Mouse (Mus musculus): Measurements from ENCODE around the gene Ntn1. TPM values are rescaled to one million over a fixed set of nuclear protein-coding genes. Genes with fewer than 3 reads are reported as not detected.

Gene Ntn1
- polyA plus RNA-seq, 1 experiment, result not detected

GRCm38 (mm10) chr11:68280001-68280510 is 120.6 kb downstream of the Ntn1 start:
- no peak for TF ChIP-seq GATA1 (IDR thresholded peaks at IDR 0.05; ENCODE audit: low read length)
- no peak for TF ChIP-seq TAL1 (IDR thresholded peaks at IDR 0.05; ENCODE audit: low read length)
- peaks cover 4% of the 10 kb centered on the region; the same call in 1 of the 2 replicates for H3K27me3 ChIP-seq (ENCODE audit: control insufficient read depth)

DNA sequence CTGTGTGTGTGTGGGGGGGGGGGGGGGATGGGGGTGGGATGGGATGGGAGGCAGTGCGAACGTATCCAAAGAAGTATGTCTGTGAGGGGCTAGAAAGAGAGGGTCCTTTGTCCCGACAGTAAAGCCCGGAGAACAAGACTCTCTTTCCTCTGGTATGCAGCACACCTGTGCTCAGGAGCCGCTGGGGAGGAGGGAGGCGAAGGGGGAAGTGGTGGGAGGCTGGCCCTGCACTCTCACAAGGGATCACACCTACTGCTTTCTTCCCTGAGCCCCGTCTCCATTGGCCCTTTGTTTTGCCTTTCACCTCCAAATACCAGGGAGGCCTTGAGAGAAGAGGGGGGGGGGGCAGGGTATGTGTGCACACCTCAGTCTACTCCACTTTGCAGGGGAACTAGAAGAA is 123.7 kb downstream of the Ntn1 start:
- no peak for TF ChIP-seq GATA1 (IDR thresholded peaks at IDR 0.05; ENCODE audit: low read length)
- TF ChIP-seq TAL1 (IDR thresholded peaks at IDR 0.05; ENCODE audit: low read length), result no peak
- H3K4me1 ChIP-seq (ENCODE audit: control insufficient read depth), result no peaks in the 10 kb centered on the region
- H3K27me3 ChIP-seq (ENCODE audit: control insufficient read depth), result peaks cover 4% of the 10 kb centered on the region; the same call in 1 of the 2 replicates
- H3K4me3 ChIP-seq (replicated peaks), result no peak overlapping the region
- no peaks in the 10 kb centered on the region for H3K36me3 ChIP-seq (ENCODE audit: control insufficient read depth)
- H3K9me3 ChIP-seq (ENCODE audit: control insufficient read depth, low read length), result no peaks in the 10 kb centered on the region

More at GRCm38 (mm10) chr11:68280001-68280510, 120.6 kb downstream of the Ntn1 start:
- Histone ChIP-seq H3K36me3 (ENCODE audit: control insufficient read depth) (no peaks in the 10 kb centered on the region), H3K9me3 (ENCODE audit: control insufficient read depth, low read length) (no peaks in the 10 kb centered on the region), H3K4me3 (replicated peaks) (no peak overlapping the region), H3K4me1 (ENCODE audit: control insufficient read depth) (no peaks in the 10 kb centered on the region)

GRCm38 (mm10) chr11:68274331-68274811 is 126.3 kb downstream of the Ntn1 start:
- no peak for TF ChIP-seq TAL1 (IDR thresholded peaks at IDR 0.05; ENCODE audit: low read length)
- no peak for TF ChIP-seq GATA1 (IDR thresholded peaks at IDR 0.05; ENCODE audit: low read length)
- H3K27me3 ChIP-seq (ENCODE audit: control insufficient read depth), result peaks cover 4% of the 10 kb centered on the region; the same call in 1 of the 2 replicates

GRCm38 (mm10) chr11:68273855-68274254 is 126.8 kb downstream of the Ntn1 start:
- Histone ChIP-seq H3K27me3 (ENCODE audit: control insufficient read depth) (peaks cover 4% of the 10 kb centered on the region; the same call in 1 of the 2 replicates), H3K4me3 (replicated peaks) (no peak overlapping the region)

More at GRCm38 (mm10) chr11:68274331-68274811, 126.3 kb downstream of the Ntn1 start:
- Histone ChIP-seq H3K4me1 (ENCODE audit: control insufficient read depth) (no peaks in the 10 kb centered on the region), H3K4me3 (replicated peaks) (no peak overlapping the region), H3K36me3 (ENCODE audit: control insufficient read depth) (no peaks in the 10 kb centered on the region), H3K9me3 (ENCODE audit: control insufficient read depth, low read length) (no peaks in the 10 kb centered on the region)

DNA sequence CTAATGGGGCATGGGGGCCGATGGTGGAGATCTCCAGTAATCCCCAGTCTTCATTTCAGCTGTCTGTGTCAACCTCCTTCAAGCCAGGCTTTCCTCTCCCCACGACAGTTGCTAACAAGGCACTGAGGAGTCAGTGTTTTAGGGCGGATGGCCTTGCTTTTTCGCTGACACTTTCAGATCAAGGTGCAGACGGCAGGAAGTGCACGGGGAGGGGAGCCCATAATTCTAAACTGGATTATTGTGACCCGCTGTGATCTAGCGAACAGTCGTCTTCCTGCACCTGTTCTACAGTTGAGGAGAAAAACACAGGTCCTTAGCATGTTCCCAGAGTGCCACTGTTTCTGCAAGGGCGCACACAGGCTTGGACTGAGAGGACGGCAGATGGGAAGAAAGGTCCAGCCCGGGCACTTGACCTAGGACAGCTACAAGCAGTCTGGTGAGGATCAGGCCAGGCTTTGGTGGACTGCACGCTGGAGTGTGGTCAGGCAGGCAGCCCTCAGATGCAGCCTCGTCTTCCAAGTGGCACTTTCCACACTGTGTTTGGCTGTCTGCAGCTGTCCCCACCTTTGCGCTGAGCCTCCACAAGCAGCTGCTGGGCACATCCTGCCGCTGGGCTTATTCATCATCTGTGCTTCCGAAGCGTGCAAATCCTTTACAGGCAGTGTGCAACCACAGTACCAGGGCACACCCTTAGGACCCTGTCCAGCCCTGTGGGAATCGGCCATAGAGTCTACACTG is 129.7 kb downstream of the Ntn1 start:
- Histone ChIP-seq H3K4me1 (ENCODE audit: control insufficient read depth) (no peaks in the 10 kb centered on the region), H3K4me3 (replicated peaks) (no peak overlapping the region), H3K27me3 (ENCODE audit: control insufficient read depth) (no peaks in the 10 kb centered on the region), H3K36me3 (ENCODE audit: control insufficient read depth) (no peaks in the 10 kb centered on the region), H3K9me3 (ENCODE audit: control insufficient read depth, low read length) (no peaks in the 10 kb centered on the region)
- TF ChIP-seq GATA1 (IDR thresholded peaks at IDR 0.05; ENCODE audit: low read length) (no peak), TAL1 (IDR thresholded peaks at IDR 0.05; ENCODE audit: low read length) (no peak)

More at GRCm38 (mm10) chr11:68273855-68274254, 126.8 kb downstream of the Ntn1 start:
- no peaks in the 10 kb centered on the region for H3K9me3 ChIP-seq (ENCODE audit: control insufficient read depth, low read length)
- H3K36me3 ChIP-seq (ENCODE audit: control insufficient read depth), result no peaks in the 10 kb centered on the region
- no peaks in the 10 kb centered on the region for H3K4me1 ChIP-seq (ENCODE audit: control insufficient read depth)
- TF ChIP-seq GATA1 (IDR thresholded peaks at IDR 0.05; ENCODE audit: low read length) (no peak), TAL1 (IDR thresholded peaks at IDR 0.05; ENCODE audit: low read length) (no peak)

- no peaks in the 10 kb centered on the region for H3K4me1 ChIP-seq (ENCODE audit: control insufficient read depth)
- H3K9me3 ChIP-seq (ENCODE audit: control insufficient read depth, low read length), result no peaks in the 10 kb centered on the region
- no peak overlapping the region for H3K4me3 ChIP-seq (replicated peaks)
- TF ChIP-seq TAL1 (IDR thresholded peaks at IDR 0.05; ENCODE audit: low read length) (no peak), GATA1 (IDR thresholded peaks at IDR 0.05; ENCODE audit: low read length) (no peak)
- H3K36me3 ChIP-seq (ENCODE audit: control insufficient read depth), result no peaks in the 10 kb centered on the region
- no peaks in the 10 kb centered on the region for H3K27me3 ChIP-seq (ENCODE audit: control insufficient read depth)
Observed at GRCm38 (mm10) chr11:68264276-68264675, 136.3 kb downstream of the Ntn1 start.

DNA sequence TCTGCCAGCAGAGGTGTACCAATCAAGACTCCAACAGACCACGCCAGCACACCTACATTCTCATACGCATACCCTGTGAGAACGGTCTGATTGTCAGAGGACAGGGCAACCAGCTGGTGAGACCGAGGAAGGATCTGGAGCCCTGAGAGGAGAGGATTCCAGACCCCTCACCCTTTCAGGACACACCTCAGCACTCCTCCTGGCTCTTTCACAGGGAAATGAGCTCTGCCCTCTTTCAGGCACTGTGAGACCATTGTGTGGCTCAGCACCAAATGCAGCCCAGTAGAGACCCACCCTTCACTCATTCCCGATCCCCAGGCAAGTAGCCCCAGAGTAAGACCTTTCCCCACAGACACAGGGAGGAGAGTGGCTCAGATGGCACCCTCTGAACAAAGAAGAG is 137.5 kb downstream of the Ntn1 start:
- Histone ChIP-seq H3K36me3 (ENCODE audit: control insufficient read depth) (no peaks in the 10 kb centered on the region), H3K9me3 (ENCODE audit: control insufficient read depth, low read length) (no peaks in the 10 kb centered on the region), H3K4me3 (replicated peaks) (no peak overlapping the region), H3K4me1 (ENCODE audit: control insufficient read depth) (no peaks in the 10 kb centered on the region), H3K27me3 (ENCODE audit: control insufficient read depth) (no peaks in the 10 kb centered on the region)
- TF ChIP-seq TAL1 (IDR thresholded peaks at IDR 0.05; ENCODE audit: low read length), result no peak

GRCm38 (mm10) chr11:68261162-68261892 is 139.3 kb downstream of the Ntn1 start:
- H3K27me3 ChIP-seq (ENCODE audit: control insufficient read depth), result no peaks in the 10 kb centered on the region
- no peaks in the 10 kb centered on the region for H3K9me3 ChIP-seq (ENCODE audit: control insufficient read depth, low read length)
- TF ChIP-seq GATA1 (IDR thresholded peaks at IDR 0.05; ENCODE audit: low read length) (no peak), TAL1 (IDR thresholded peaks at IDR 0.05; ENCODE audit: low read length) (no peak)
- H3K4me1 ChIP-seq (ENCODE audit: control insufficient read depth), result no peaks in the 10 kb centered on the region
- H3K4me3 ChIP-seq (replicated peaks), result no peak overlapping the region
- no peaks in the 10 kb centered on the region for H3K36me3 ChIP-seq (ENCODE audit: control insufficient read depth)

- no peak for TF ChIP-seq TAL1 (IDR thresholded peaks at IDR 0.05; ENCODE audit: low read length)
- TF ChIP-seq GATA1 (IDR thresholded peaks at IDR 0.05; ENCODE audit: low read length), result no peak
- no peak overlapping the region for H3K4me3 ChIP-seq (replicated peaks)
- no peaks in the 10 kb centered on the region for H3K9me3 ChIP-seq (ENCODE audit: control insufficient read depth, low read length)
- no peaks in the 10 kb centered on the region for H3K4me1 ChIP-seq (ENCODE audit: control insufficient read depth)
- no peaks in the 10 kb centered on the region for H3K27me3 ChIP-seq (ENCODE audit: control insufficient read depth)
- H3K36me3 ChIP-seq (ENCODE audit: control insufficient read depth), result no peaks in the 10 kb centered on the region
Observed at GRCm38 (mm10) chr11:68260399-68260798, 140.2 kb downstream of the Ntn1 start.
